Mouse (Mus musculus): ENCODE data around the gene Ttc13.

Gene Ttc13

GRCm38 (mm10) chr8:124702183-124702582 lies 19.6 kb downstream of the Ttc13 start:
- DNase-seq, result no peak

GRCm38 (mm10) chr8:124701023-124701422 lies 20.8 kb downstream of the Ttc13 start:
- no peak for DNase-seq

GRCm38 (mm10) chr8:124700271-124700670 lies 21.5 kb downstream of the Ttc13 start:
- DNase-seq, result no peak

- DNase-seq, result no peak
Measured at GRCm38 (mm10) chr8:124695424-124696100, 26.2 kb downstream of the Ttc13 start.

DNA sequence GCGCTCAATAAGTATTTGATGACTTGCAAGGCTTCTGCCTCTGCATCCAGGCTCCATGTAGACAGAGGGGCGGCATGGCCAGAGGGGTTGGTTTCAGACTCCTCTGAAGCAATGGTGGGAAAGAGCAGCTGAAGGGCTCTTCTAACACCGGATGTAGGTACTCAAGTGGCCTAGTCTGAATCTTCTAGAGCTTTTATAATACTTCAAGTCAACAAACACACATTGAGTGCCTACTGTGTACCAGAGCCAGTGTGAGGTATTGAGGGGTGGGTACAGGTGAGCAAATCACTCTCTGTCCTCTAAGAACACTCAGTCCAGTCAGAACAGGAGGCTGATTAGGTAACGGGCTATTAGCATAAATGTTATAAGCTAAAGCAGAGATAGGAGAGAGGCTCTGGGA lies 30.1 kb downstream of the Ttc13 start:
- DNase-seq, result no peak

GRCm38 (mm10) chr8:124688899-124689298 lies 32.9 kb downstream of the Ttc13 start:
- no peak for DNase-seq

GRCm38 (mm10) chr8:124682218-124682617 lies 39.6 kb downstream of the Ttc13 start:
- DNase-seq, result no peak

- DNase-seq, result no peak
Measured at GRCm38 (mm10) chr8:124681792-124682157, 40.0 kb downstream of the Ttc13 start.

GRCm38 (mm10) chr8:124681077-124681791 lies 40.5 kb downstream of the Ttc13 start:
- no peak for DNase-seq

GRCm38 (mm10) chr8:124678246-124678645 lies 43.5 kb downstream of the Ttc13 start:
- no peak for DNase-seq

DNA sequence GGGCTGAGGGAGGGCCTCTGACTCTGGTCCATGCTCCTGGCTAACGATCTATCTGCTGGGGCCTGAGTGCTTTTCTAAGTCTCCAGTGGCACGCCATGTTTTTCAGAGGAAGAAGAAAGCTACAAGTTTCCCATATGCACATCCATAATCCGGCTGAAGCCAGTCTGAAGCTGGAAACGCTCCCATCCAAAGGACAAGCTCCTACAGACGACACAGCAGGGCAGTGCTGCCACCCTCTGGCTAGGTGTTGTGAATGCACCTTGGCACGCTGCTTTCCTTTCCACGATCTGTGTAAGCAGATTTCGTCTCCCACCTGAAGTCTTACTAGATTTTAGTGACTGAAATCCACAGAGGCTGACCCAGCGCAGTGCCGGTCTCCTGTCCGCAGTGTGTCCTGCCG lies 44.3 kb downstream of the Ttc13 start:
- peak; percentile 89 for DNase-seq

- peak; percentile 46 for DNase-seq
Measured at GRCm38 (mm10) chr8:124677078-124677477, 44.7 kb downstream of the Ttc13 start.

DNA sequence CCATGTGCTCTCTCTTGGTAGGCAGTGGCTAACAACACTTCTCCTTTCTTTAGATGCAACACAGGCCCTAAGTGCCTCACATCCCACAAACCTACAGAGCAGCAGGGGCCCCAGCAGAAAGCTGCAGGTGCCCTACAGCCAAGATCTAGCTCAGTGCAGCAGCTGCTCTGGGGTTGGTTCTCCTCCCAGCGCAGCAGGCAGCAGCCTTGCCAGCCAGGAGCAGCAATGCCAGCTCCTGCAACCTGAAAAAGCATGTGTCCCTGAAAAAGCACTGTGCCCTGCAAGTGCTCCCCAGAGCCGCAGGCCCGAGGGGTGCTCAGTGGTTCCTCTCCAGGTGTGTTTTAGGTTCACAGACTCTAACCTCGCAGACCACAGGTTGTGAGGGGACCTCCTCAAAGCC lies 45.1 kb downstream of the Ttc13 start:
- no peak for DNase-seq

GRCm38 (mm10) chr8:124672345-124672744 lies 49.4 kb downstream of the Ttc13 start:
- no peak for DNase-seq

GRCm38 (mm10) chr8:124668798-124669197 lies 53.0 kb downstream of the Ttc13 start:
- DNase-seq, result no peak

- no peak for DNase-seq
Measured at GRCm38 (mm10) chr8:124664414-124664813, 57.4 kb downstream of the Ttc13 start.

DNA sequence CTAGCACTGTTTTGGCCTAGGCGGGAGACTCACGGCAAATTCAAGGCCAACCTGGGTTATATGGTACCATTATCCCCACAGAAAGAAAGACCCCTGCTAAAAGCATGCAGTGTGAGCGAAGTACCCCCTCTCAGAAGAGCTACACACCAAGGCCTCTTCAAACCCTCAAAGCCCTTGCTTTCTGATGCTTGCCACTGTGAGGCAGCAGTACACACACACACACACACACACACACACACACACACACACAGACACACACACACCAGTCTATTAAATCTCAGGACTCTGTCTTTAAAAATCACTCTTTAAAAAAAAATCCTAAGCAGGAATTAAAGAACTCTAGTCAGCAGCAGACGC lies 57.9 kb downstream of the Ttc13 start:
- DNase-seq, result peak; percentile 36

GRCm38 (mm10) chr8:124663112-124663873 lies 58.5 kb downstream of the Ttc13 start, which contains the start of gene 2310022B05Rik:
Gene 2310022B05Rik (minus strand): TSS chr8:124663369.
- peak; percentile 88 for DNase-seq

DNA sequence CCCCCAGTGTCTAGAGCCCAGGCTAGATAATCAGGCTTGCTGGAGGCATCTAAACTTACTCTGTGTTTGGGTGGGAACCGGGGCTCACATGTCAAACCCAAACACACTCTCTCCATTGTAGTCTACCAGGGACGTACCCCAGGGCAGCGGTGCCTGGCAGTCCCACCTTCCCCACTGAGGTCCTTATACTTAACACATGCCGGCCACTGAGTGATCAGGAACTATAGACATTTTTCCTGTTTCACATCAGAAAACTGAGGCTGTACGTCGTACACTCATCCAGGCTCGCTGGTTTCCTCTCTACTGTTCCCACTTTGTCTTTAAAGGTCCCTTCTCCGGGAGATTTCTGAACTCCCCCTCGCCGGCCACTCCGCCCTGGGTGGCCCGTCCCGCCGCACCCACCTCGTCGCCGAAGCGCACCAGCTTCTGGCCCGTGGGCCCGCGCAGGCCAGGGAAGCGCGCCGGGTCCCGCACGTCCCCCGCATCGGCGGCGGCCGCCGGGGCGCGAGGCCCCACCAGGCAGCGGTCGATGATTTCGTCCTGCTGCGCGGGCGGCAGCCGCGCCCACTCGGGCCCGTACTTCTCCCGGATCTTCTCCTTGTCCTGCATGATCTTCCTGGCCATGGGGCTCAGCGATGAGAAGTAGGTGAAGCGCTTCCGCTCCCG lies 59.2 kb downstream of the Ttc13 start:
- no peak for DNase-seq

DNA sequence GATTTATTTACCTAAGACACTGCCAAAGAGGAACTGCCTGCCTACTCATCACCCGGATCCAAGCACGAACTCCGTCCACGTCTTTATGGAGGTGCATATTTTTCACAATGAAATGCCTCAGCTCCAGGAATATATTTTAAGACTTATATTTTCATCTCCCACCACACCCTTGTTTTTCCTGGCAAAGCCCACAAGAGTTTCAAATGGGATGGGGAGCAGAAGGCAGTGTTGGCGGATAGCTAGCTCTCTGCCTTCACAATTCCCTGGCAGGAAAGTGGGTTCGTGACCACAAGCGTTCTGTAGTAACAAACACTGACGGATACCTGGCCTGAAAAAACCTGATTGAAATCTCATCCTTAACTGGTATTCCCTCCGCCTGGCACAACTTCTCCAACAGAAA lies 60.0 kb downstream of the Ttc13 start:
- no peak for DNase-seq

DNA sequence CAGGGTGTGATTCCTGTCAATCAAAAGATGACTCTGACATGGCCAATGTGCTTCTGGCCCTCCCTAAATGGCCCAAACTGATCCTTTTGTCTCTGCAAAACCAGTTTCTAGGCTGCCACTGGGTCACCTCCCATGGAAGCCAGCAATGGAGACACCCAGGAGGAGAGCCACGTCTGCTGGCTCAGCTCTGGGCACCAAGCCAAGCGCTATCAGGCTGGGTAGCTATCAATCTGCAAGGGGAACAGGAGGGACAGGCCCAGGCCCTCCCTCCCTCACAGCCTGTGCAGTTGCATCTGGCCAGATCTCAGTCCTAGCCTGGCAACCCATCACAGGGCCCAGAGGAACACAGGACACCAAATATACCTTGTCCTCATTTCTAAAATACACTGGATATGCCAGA lies 63.4 kb downstream of the Ttc13 start:
- DNase-seq, result peak; percentile 55

GRCm38 (mm10) chr8:124657961-124658360 lies 63.8 kb downstream of the Ttc13 start:
- DNase-seq, result no peak

Data from right cerebral cortex, postnatal 4 days (tissue).